ENCODE assay signal across 11 mouse cellular contexts in the genomic region with DNA sequence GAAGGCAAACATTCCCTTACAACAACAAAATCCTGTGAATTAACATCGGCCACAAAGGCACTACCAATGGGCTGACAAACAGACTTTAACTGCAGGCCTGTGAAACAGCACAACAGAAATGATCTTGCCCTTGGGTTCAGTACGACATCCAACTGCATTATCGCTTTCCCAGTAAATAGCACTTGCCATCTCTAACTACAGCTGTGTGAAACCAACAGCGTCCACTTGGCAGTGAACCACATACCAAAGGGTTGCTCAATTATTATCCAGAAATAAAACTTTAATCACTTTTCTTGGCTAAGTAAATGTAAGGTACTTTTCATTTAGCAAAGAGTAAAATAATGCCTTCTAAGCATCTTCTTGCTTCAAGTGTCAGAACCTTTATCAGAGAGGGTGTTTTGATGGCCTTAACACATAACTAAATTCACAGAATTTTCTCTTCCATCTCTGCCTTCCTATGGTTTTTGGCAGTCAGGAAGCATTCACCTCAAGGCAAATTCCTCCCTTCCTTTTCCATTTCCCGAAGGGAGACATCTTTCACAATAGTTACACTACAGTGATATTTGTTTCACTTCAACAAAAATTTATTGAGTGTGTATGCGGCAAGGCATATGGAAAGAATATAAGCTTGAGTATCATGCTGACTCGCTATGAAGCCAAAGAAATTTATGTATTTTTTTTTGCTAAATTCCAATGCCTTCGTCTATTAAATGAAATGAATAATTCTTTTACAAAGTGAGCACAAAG.
DNase-seq lines count a peak whose midpoint lies in the region; TF ChIP-seq lines count a peak whose summit lies in the region.
"Had no signal": no experiment of that assay in that cellular context is flagged by ENCODE, and none has a peak within 500 bp of the region (broad histone marks: within the 10 kb centered on the region; RNA-seq: fewer than 3 reads in every experiment).

No protein-coding gene starts in this region.

- H3K36me3 ChIP-seq in myocyte (ENCODE audit: control insufficient read depth, insufficient read depth), result no peaks in the 10 kb centered on the region
- H3K36me3 ChIP-seq: hindbrain, embryonic 13.5 days; liver, embryonic 15.5 days had no signal

- DNase-seq in adrenal gland, postnatal 14 days, result peak; percentile 6
- no peak for DNase-seq in adrenal gland, postnatal 25 days
- peak; percentile 32 for DNase-seq in urinary bladder, postnatal 14 days (ENCODE audit: low spot score)
- DNase-seq in urinary bladder, adult 2 months (ENCODE audit: low spot score), result no peak
- peak; percentile 8 for DNase-seq in heart, postnatal 4 days
- no peak for DNase-seq in frontal cortex, postnatal 14 days (ENCODE audit: low spot score in 2 of 2)
- no peak for DNase-seq in thymus, postnatal 14 days
- DNase-seq: layer of hippocampus, adult 9-11 months had no signal

- H3K4me2 ChIP-seq in myocyte (ENCODE audit: low read depth), result no peak overlapping the region
- H3K4me2 ChIP-seq: hindbrain, embryonic 13.5 days; liver, embryonic 15.5 days had no signal

- H3K79me2 ChIP-seq in myocyte (ENCODE audit: control insufficient read depth, insufficient read depth), result no peaks in the 10 kb centered on the region

- H3K27me3 ChIP-seq in myocyte (ENCODE audit: control insufficient read depth, insufficient read depth, insufficient read length), result no peaks in the 10 kb centered on the region
- H3K27me3 ChIP-seq: hindbrain, embryonic 13.5 days; liver, embryonic 15.5 days had no signal

- no peak overlapping the region for H3K4me3 ChIP-seq in myocyte
- H3K4me3 ChIP-seq: hindbrain, embryonic 13.5 days; liver, embryonic 15.5 days had no signal

- no peak for TF ChIP-seq POLR2A in myocyte (IDR thresholded peaks at IDR 0.05; ENCODE audit: insufficient read length, low read depth)

- no peak overlapping the region for H3ac ChIP-seq in myocyte (ENCODE audit: control insufficient read depth, insufficient read length)

TF ChIP-seq in myocyte, 11 proteins besides CTCF, POLR2A, EP300 and RAD21:
- TF ChIP-seq CEBPB (IDR thresholded peaks at IDR 0.05; ENCODE audit: insufficient read depth, poor library complexity, severe bottlenecking) (peak; percentile 68; the same call in 1 of the 2 replicates), TCF12 (IDR thresholded peaks at IDR 0.05; ENCODE audit: insufficient read depth, poor library complexity, severe bottlenecking) (no peak)

Comparison
In these comparisons a context has a peak if more than half of its experiments do, and no peak if none do; other contexts are left out.
1. DNase-seq: peak in adrenal gland, postnatal 14 days (single experiment), urinary bladder, postnatal 14 days (single experiment) and heart, postnatal 4 days (single experiment); none in adrenal gland, postnatal 25 days (single experiment), urinary bladder, adult 2 months (single experiment), frontal cortex, postnatal 14 days (0 of 2) and thymus, postnatal 14 days (single experiment).